Mouse (Mus musculus): ENCODE measurements around the gene Eif4e. TPM values are rescaled to one million over a fixed set of nuclear protein-coding genes. Genes with fewer than 3 reads are reported as not detected.

The Eif4e gene
- polyA plus RNA-seq, 1 experiment, result 7.7 TPM

- Histone ChIP-seq H3K27ac (ENCODE audit: insufficient read depth, low read length) (no peak overlapping the region), H3K4me1 (ENCODE audit: control insufficient read depth, insufficient read depth, insufficient read length) (no peaks in the 10 kb centered on the region), H3K27me3 (ENCODE audit: control insufficient read depth, insufficient read depth, low read length) (no peaks in the 10 kb centered on the region), H3K4me3 (ENCODE audit: extremely low read depth, insufficient read depth, insufficient read length) (no peak overlapping the region), H3K36me3 (ENCODE audit: control insufficient read depth, insufficient read depth, low read length) (no peaks in the 10 kb centered on the region)
- WGBS, result 87% methylated on average over 15 of the region's 15 CpGs
- DNase-seq (ENCODE audit: low read depth in 1 of 2, low spot score in 2 of 2), result no peak
- no peak for TF ChIP-seq POLR2A (IDR thresholded peaks at IDR 0.05; ENCODE audit: low read depth, low read length)
Observed at GRCm38 (mm10) chr3:138499854-138500740, 25.9 kb upstream of the Eif4e start.

GRCm38 (mm10) chr3:138503754-138504153 lies 22.2 kb upstream of the Eif4e start:
- DNase-seq (ENCODE audit: low read depth in 1 of 2, low spot score in 2 of 2), result no peak
- Histone ChIP-seq H3K4me3 (ENCODE audit: extremely low read depth, insufficient read depth, insufficient read length) (no peak overlapping the region), H3K36me3 (ENCODE audit: control insufficient read depth, insufficient read depth, low read length) (no peaks in the 10 kb centered on the region), H3K27me3 (ENCODE audit: control insufficient read depth, insufficient read depth, low read length) (no peaks in the 10 kb centered on the region), H3K27ac (ENCODE audit: insufficient read depth, low read length) (no peak overlapping the region), H3K4me1 (ENCODE audit: control insufficient read depth, insufficient read depth, insufficient read length) (no peaks in the 10 kb centered on the region)
- TF ChIP-seq POLR2A (IDR thresholded peaks at IDR 0.05; ENCODE audit: low read depth, low read length) (no peak), CTCF (IDR thresholded peaks at IDR 0.05; ENCODE audit: extremely low read depth, insufficient read depth, insufficient read length, insufficient replicate concordance) (no peak)
- WGBS, result 90% methylated on average over 11 of the region's 11 CpGs

GRCm38 (mm10) chr3:138506749-138507148 lies 19.2 kb upstream of the Eif4e start:
- TF ChIP-seq CTCF (IDR thresholded peaks at IDR 0.05; ENCODE audit: extremely low read depth, insufficient read depth, insufficient read length, insufficient replicate concordance) (no peak), POLR2A (IDR thresholded peaks at IDR 0.05; ENCODE audit: low read depth, low read length) (no peak)
- Histone ChIP-seq H3K27ac (ENCODE audit: insufficient read depth, low read length) (no peak overlapping the region), H3K4me3 (ENCODE audit: extremely low read depth, insufficient read depth, insufficient read length) (no peak overlapping the region), H3K4me1 (ENCODE audit: control insufficient read depth, insufficient read depth, insufficient read length) (no peaks in the 10 kb centered on the region), H3K36me3 (ENCODE audit: control insufficient read depth, insufficient read depth, low read length) (no peaks in the 10 kb centered on the region), H3K27me3 (ENCODE audit: control insufficient read depth, insufficient read depth, low read length) (no peaks in the 10 kb centered on the region)
- no peak for DNase-seq (ENCODE audit: low read depth in 1 of 2, low spot score in 2 of 2)
- WGBS, result 64% methylated on average over 6 of the region's 6 CpGs

GRCm38 (mm10) chr3:138509581-138509980 lies 16.4 kb upstream of the Eif4e start:
- no peak overlapping the region for H3K27ac ChIP-seq (ENCODE audit: insufficient read depth, low read length)
- no peak overlapping the region for H3K4me3 ChIP-seq (ENCODE audit: extremely low read depth, insufficient read depth, insufficient read length)
- H3K36me3 ChIP-seq (ENCODE audit: control insufficient read depth, insufficient read depth, low read length), result no peaks in the 10 kb centered on the region
- H3K27me3 ChIP-seq (ENCODE audit: control insufficient read depth, insufficient read depth, low read length), result no peaks in the 10 kb centered on the region
- TF ChIP-seq CTCF (IDR thresholded peaks at IDR 0.05; ENCODE audit: extremely low read depth, insufficient read depth, insufficient read length, insufficient replicate concordance) (no peak), POLR2A (IDR thresholded peaks at IDR 0.05; ENCODE audit: low read depth, low read length) (no peak)
- no peaks in the 10 kb centered on the region for H3K4me1 ChIP-seq (ENCODE audit: control insufficient read depth, insufficient read depth, insufficient read length)
- DNase-seq (ENCODE audit: low read depth in 1 of 2, low spot score in 2 of 2), result no peak
- WGBS, result 91% methylated on average over 2 of the region's 2 CpGs

GRCm38 (mm10) chr3:138510471-138510870 lies 15.5 kb upstream of the Eif4e start:
- no peak for DNase-seq (ENCODE audit: low read depth in 1 of 2, low spot score in 2 of 2)
- H3K4me1 ChIP-seq (ENCODE audit: control insufficient read depth, insufficient read depth, insufficient read length), result no peaks in the 10 kb centered on the region
- 89% methylated on average over 5 of the region's 5 CpGs for WGBS
- no peak overlapping the region for H3K4me3 ChIP-seq (ENCODE audit: extremely low read depth, insufficient read depth, insufficient read length)
- no peak overlapping the region for H3K27ac ChIP-seq (ENCODE audit: insufficient read depth, low read length)
- H3K36me3 ChIP-seq (ENCODE audit: control insufficient read depth, insufficient read depth, low read length), result no peaks in the 10 kb centered on the region
- TF ChIP-seq POLR2A (IDR thresholded peaks at IDR 0.05; ENCODE audit: low read depth, low read length) (no peak), CTCF (IDR thresholded peaks at IDR 0.05; ENCODE audit: extremely low read depth, insufficient read depth, insufficient read length, insufficient replicate concordance) (no peak)
- no peaks in the 10 kb centered on the region for H3K27me3 ChIP-seq (ENCODE audit: control insufficient read depth, insufficient read depth, low read length)

- no peak for DNase-seq (ENCODE audit: low read depth in 1 of 2, low spot score in 2 of 2)
- no peaks in the 10 kb centered on the region for H3K36me3 ChIP-seq (ENCODE audit: control insufficient read depth, insufficient read depth, low read length)
- no peak for TF ChIP-seq CTCF (IDR thresholded peaks at IDR 0.05; ENCODE audit: extremely low read depth, insufficient read depth, insufficient read length, insufficient replicate concordance)
- TF ChIP-seq POLR2A (IDR thresholded peaks at IDR 0.05; ENCODE audit: low read depth, low read length), result no peak
- H3K27ac ChIP-seq (ENCODE audit: insufficient read depth, low read length), result no peak overlapping the region
- no peak overlapping the region for H3K4me3 ChIP-seq (ENCODE audit: extremely low read depth, insufficient read depth, insufficient read length)
- H3K4me1 ChIP-seq (ENCODE audit: control insufficient read depth, insufficient read depth, insufficient read length), result no peaks in the 10 kb centered on the region
- 83% methylated on average over 12 of the region's 12 CpGs for WGBS
- no peaks in the 10 kb centered on the region for H3K27me3 ChIP-seq (ENCODE audit: control insufficient read depth, insufficient read depth, low read length)
Observed at GRCm38 (mm10) chr3:138513243-138513642, 12.7 kb upstream of the Eif4e start.

GRCm38 (mm10) chr3:138514749-138515148 lies 11.2 kb upstream of the Eif4e start:
- TF ChIP-seq CTCF (IDR thresholded peaks at IDR 0.05; ENCODE audit: extremely low read depth, insufficient read depth, insufficient read length, insufficient replicate concordance) (no peak), POLR2A (IDR thresholded peaks at IDR 0.05; ENCODE audit: low read depth, low read length) (no peak)
- WGBS, result 88% methylated on average over 3 of the region's 3 CpGs

More at GRCm38 (mm10) chr3:138514749-138515148, 11.2 kb upstream of the Eif4e start:
- no peaks in the 10 kb centered on the region for H3K36me3 ChIP-seq (ENCODE audit: control insufficient read depth, insufficient read depth, low read length)
- no peaks in the 10 kb centered on the region for H3K4me1 ChIP-seq (ENCODE audit: control insufficient read depth, insufficient read depth, insufficient read length)
- no peak overlapping the region for H3K4me3 ChIP-seq (ENCODE audit: extremely low read depth, insufficient read depth, insufficient read length)
- H3K27ac ChIP-seq (ENCODE audit: insufficient read depth, low read length), result no peak overlapping the region
- DNase-seq (ENCODE audit: low read depth in 1 of 2, low spot score in 2 of 2), result no peak
- H3K27me3 ChIP-seq (ENCODE audit: control insufficient read depth, insufficient read depth, low read length), result no peaks in the 10 kb centered on the region

Data from spleen, adult 2 months (tissue).